Mouse (Mus musculus): ENCODE results near the gene Pitpna. TPM values are rescaled to one million over a fixed set of nuclear protein-coding genes. Genes with fewer than 3 reads are reported as not detected.

The Pitpna gene
- polyA plus RNA-seq, 1 experiment from 2014 or later, result 54.4 TPM

DNA sequence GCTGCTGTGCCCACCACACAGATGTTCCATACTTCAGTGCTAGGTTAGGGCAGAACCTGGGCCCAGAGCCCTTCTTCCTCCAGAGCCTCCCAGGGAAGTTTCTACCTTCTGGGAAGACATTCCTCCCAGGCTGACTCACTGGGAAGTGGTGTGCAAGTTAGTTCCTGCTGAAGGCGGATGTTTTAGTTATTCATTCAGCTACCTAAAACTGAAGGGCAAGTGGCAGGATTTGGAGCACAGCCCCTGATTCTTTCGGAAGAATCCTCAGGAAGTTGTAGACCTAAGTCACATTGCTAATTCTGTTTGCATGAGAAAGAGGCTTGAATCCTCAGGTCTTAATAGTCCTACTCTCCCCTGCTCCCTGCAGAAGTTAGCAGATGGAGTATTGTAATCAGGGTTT lies 33.5 kb downstream of the Pitpna start:
- Histone ChIP-seq H3K27me3 (replicated peaks) (no peaks in the 10 kb centered on the region), H3K4me3 (no peak overlapping the region), H3K9ac (0 out of 2 replicates have a peak overlapping the region, but pooled peaks have one; percentile 12), H3K36me3 (peaks cover 77% of the 10 kb centered on the region), H3K27ac (replicated peaks) (peak overlapping the region; percentile 51), H3K4me1 (peaks cover 45% of the 10 kb centered on the region), H3K4me2 (no peak overlapping the region), H3K9me3 (no peaks in the 10 kb centered on the region)
- ATAC-seq (ENCODE audit: extremely low read depth, insufficient number of reproducible peaks, low FRiP score, low TSS enrichment), result no peak
- 67% methylated on average over 2 of the region's 2 CpGs for WGBS

GRCm38 (mm10) chr11:75622588-75623329 lies 34.9 kb downstream of the Pitpna start:
- H3K9me3 ChIP-seq, result no peaks in the 10 kb centered on the region
- H3K4me2 ChIP-seq, result no peak overlapping the region
- no peak overlapping the region for H3K4me3 ChIP-seq
- ATAC-seq (ENCODE audit: extremely low read depth, insufficient number of reproducible peaks, low FRiP score, low TSS enrichment), result no peak
- 46% methylated on average over 2 of the region's 2 CpGs for WGBS
- no peaks in the 10 kb centered on the region for H3K27me3 ChIP-seq (replicated peaks)
- H3K36me3 ChIP-seq, result peaks cover 76% of the 10 kb centered on the region
- H3K9ac ChIP-seq, result peak overlapping the region; percentile 55; the same call in 1 of the 2 replicates
- peak overlapping the region; percentile 96 for H3K27ac ChIP-seq (replicated peaks)
- peaks cover 45% of the 10 kb centered on the region for H3K4me1 ChIP-seq

- Histone ChIP-seq H3K4me1 (peaks cover 45% of the 10 kb centered on the region), H3K4me3 (no peak overlapping the region), H3K9me3 (no peaks in the 10 kb centered on the region), H3K9ac (peak overlapping the region; percentile 71), H3K4me2 (peak overlapping the region; percentile 39), H3K27ac (replicated peaks) (peak overlapping the region; percentile 96), H3K36me3 (peaks cover 75% of the 10 kb centered on the region), H3K27me3 (replicated peaks) (no peaks in the 10 kb centered on the region)
- WGBS, result 8% methylated on average over 2 of the region's 2 CpGs
- ATAC-seq (ENCODE audit: extremely low read depth, insufficient number of reproducible peaks, low FRiP score, low TSS enrichment), result peak; percentile 51
Observed at GRCm38 (mm10) chr11:75624102-75624554, 36.2 kb downstream of the Pitpna start.

- H3K4me3 ChIP-seq, result no peak overlapping the region
- peaks cover 53% of the 10 kb centered on the region for H3K4me1 ChIP-seq
- H3K27ac ChIP-seq (replicated peaks), result 0 out of 2 replicates have a peak overlapping the region, but pooled peaks have one; percentile 2
- H3K9ac ChIP-seq, result no peak overlapping the region
- WGBS, result 84% methylated on average over 4 of the region's 4 CpGs
- H3K4me2 ChIP-seq, result no peak overlapping the region
- H3K9me3 ChIP-seq, result no peaks in the 10 kb centered on the region
- no peaks in the 10 kb centered on the region for H3K27me3 ChIP-seq (replicated peaks)
- no peak for ATAC-seq (ENCODE audit: extremely low read depth, insufficient number of reproducible peaks, low FRiP score, low TSS enrichment)
- peaks cover 62% of the 10 kb centered on the region for H3K36me3 ChIP-seq
Observed at GRCm38 (mm10) chr11:75625820-75626219, 37.9 kb downstream of the Pitpna start.

- 15% methylated on average over 5 of the region's 5 CpGs for WGBS
Observed at GRCm38 (mm10) chr11:75630098-75630497, 42.2 kb downstream of the Pitpna start.

GRCm38 (mm10) chr11:75630645-75631229 lies 42.8 kb downstream of the Pitpna start, which contains the start of gene Inpp5k:
Gene Inpp5k, plus strand, starts transcription at chr11:75630988.
- under 1% methylated on average over 53 of the region's 53 CpGs for WGBS
- H3K4me2 ChIP-seq, result peak within 1 kb of the TSS; percentile 95
- ATAC-seq (ENCODE audit: extremely low read depth, insufficient number of reproducible peaks, low FRiP score, low TSS enrichment), result peak; percentile 98

More at GRCm38 (mm10) chr11:75630098-75630497, 42.2 kb downstream of the Pitpna start:
- Histone ChIP-seq H3K9ac (peak overlapping the region; percentile 88), H3K27ac (replicated peaks) (peak overlapping the region; percentile 88), H3K4me2 (peak overlapping the region; percentile 95), H3K4me1 (peaks cover 31% of the 10 kb centered on the region), H3K9me3 (no peaks in the 10 kb centered on the region), H3K36me3 (peaks cover 59% of the 10 kb centered on the region), H3K27me3 (replicated peaks) (no peaks in the 10 kb centered on the region), H3K4me3 (peak overlapping the region; percentile 90)
- no peak for ATAC-seq (ENCODE audit: extremely low read depth, insufficient number of reproducible peaks, low FRiP score, low TSS enrichment)

GRCm38 (mm10) chr11:75631561-75632225 lies 43.8 kb downstream of the Pitpna start:
- no peaks in the 10 kb centered on the region for H3K9me3 ChIP-seq
- 11% methylated on average over 13 of the region's 13 CpGs for WGBS
- H3K9ac ChIP-seq, result peak overlapping the region; percentile 88
- no peak for ATAC-seq (ENCODE audit: extremely low read depth, insufficient number of reproducible peaks, low FRiP score, low TSS enrichment)
- peak overlapping the region; percentile 88; the same call in 1 of the 2 replicates for H3K27ac ChIP-seq (replicated peaks)
- peak overlapping the region; percentile 90 for H3K4me3 ChIP-seq
- H3K4me2 ChIP-seq, result peak overlapping the region; percentile 95
- peaks cover 45% of the 10 kb centered on the region for H3K36me3 ChIP-seq
- no peaks in the 10 kb centered on the region for H3K27me3 ChIP-seq (replicated peaks)
- H3K4me1 ChIP-seq, result peaks cover 29% of the 10 kb centered on the region

More at GRCm38 (mm10) chr11:75630645-75631229, 42.8 kb downstream of the Pitpna start, which contains the start of gene Inpp5k:
- Histone ChIP-seq H3K36me3 (peaks cover 55% of the 10 kb centered on the region), H3K27ac (replicated peaks) (peak within 1 kb of the TSS; percentile 88), H3K4me1 (peaks cover 29% of the 10 kb centered on the region), H3K9me3 (no peaks in the 10 kb centered on the region), H3K27me3 (replicated peaks) (no peaks in the 10 kb centered on the region), H3K4me3 (peak within 1 kb of the TSS; percentile 90), H3K9ac (peak within 1 kb of the TSS; percentile 88)

DNA sequence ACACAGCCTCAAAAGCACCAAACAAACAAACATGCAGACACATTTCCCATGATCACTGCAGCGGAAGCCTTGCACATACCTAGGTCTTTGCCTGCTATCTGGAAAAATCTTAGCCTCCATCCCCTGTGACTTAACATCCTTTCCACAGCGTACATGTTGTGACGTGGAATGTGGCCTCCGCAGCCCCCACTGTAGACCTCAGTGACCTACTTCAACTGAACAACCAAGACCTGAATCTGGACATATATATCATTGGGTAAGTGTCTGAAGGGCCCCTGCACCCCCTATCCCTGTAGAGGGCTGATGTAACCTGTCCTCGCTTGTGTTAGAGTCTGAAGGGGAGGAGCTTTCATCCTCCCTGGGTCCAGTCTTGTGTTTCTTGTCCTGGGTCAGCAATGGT lies 45.0 kb downstream of the Pitpna start:
- Histone ChIP-seq H3K9ac (no peak overlapping the region), H3K36me3 (peaks cover 46% of the 10 kb centered on the region), H3K27ac (replicated peaks) (no peak overlapping the region), H3K4me2 (no peak overlapping the region), H3K27me3 (replicated peaks) (no peaks in the 10 kb centered on the region), H3K4me3 (no peak overlapping the region), H3K9me3 (no peaks in the 10 kb centered on the region), H3K4me1 (peaks cover 29% of the 10 kb centered on the region)
- ATAC-seq (ENCODE audit: extremely low read depth, insufficient number of reproducible peaks, low FRiP score, low TSS enrichment), result no peak
- 82% methylated on average over 5 of the region's 5 CpGs for WGBS

- Histone ChIP-seq H3K4me1 (peaks cover 24% of the 10 kb centered on the region), H3K9ac (no peak overlapping the region), H3K9me3 (no peaks in the 10 kb centered on the region), H3K27ac (replicated peaks) (0 out of 2 replicates have a peak overlapping the region, but pooled peaks have one; percentile 40), H3K36me3 (peaks cover 44% of the 10 kb centered on the region), H3K4me3 (no peak overlapping the region), H3K4me2 (no peak overlapping the region), H3K27me3 (replicated peaks) (no peaks in the 10 kb centered on the region)
- WGBS, result 68% methylated on average over 3 of the region's 3 CpGs
- ATAC-seq (ENCODE audit: extremely low read depth, insufficient number of reproducible peaks, low FRiP score, low TSS enrichment), result no peak
Observed at GRCm38 (mm10) chr11:75634801-75635200, 46.9 kb downstream of the Pitpna start.

GRCm38 (mm10) chr11:75635315-75635714 lies 47.4 kb downstream of the Pitpna start:
- 58% methylated on average over 11 of the region's 11 CpGs for WGBS
- Histone ChIP-seq H3K4me1 (peaks cover 19% of the 10 kb centered on the region), H3K27me3 (replicated peaks) (no peaks in the 10 kb centered on the region), H3K9me3 (no peaks in the 10 kb centered on the region), H3K4me3 (no peak overlapping the region), H3K27ac (replicated peaks) (no peak overlapping the region), H3K36me3 (peaks cover 46% of the 10 kb centered on the region), H3K4me2 (no peak overlapping the region), H3K9ac (no peak overlapping the region)
- no peak for ATAC-seq (ENCODE audit: extremely low read depth, insufficient number of reproducible peaks, low FRiP score, low TSS enrichment)

GRCm38 (mm10) chr11:75643323-75643722 lies 55.4 kb downstream of the Pitpna start:
- Histone ChIP-seq H3K36me3 (peaks cover 25% of the 10 kb centered on the region), H3K4me3 (no peak overlapping the region), H3K9me3 (no peaks in the 10 kb centered on the region), H3K27me3 (replicated peaks) (no peaks in the 10 kb centered on the region), H3K4me1 (peaks cover 12% of the 10 kb centered on the region), H3K9ac (no peak overlapping the region), H3K4me2 (no peak overlapping the region), H3K27ac (replicated peaks) (no peak overlapping the region)
- no peak for ATAC-seq (ENCODE audit: extremely low read depth, insufficient number of reproducible peaks, low FRiP score, low TSS enrichment)
- 65% methylated on average over 5 of the region's 5 CpGs for WGBS
